Mouse (Mus musculus): Measurements from ENCODE around the gene Fgf9.

- TF ChIP-seq CTCF (conservative IDR thresholded peaks at IDR 0.05; ENCODE audit: low read length), result no peak
- TF ChIP-seq POU5F1 (IDR thresholded peaks at IDR 0.05; ENCODE audit: borderline replicate concordance, low read length), result no peak
Observed at GRCm38 (mm10) chr14:58089486-58089885, 19.1 kb downstream of the Fgf9 start.
